Mouse (Mus musculus) erythroblast, embryonic 14.5 days (primary cell): Measurements from ENCODE around the gene Igsf8. TPM values are rescaled to one million over a fixed set of nuclear protein-coding genes. Genes with fewer than 3 reads are reported as not detected.

ENCODE experiments used
- H3K27me3 ChIP-seq: 2 replicates; pipeline ENCODE4 v1.6.1; 2012; ENCODE audit warnings: inconsistent platforms; ENCODE audit not compliant: control insufficient read depth
- H3K36me3 ChIP-seq: 2 replicates; pipeline ENCODE4 v1.6.1; 2012; ENCODE audit warnings: mild to moderate bottlenecking, inconsistent platforms; ENCODE audit not compliant: control insufficient read depth
- H3K4me1 ChIP-seq: 2 replicates; pipeline ENCODE4 v1.6.1; 2012; ENCODE audit warnings: inconsistent platforms; ENCODE audit not compliant: control insufficient read depth
- H3K4me3 ChIP-seq: replicated peaks from 2 replicates; pipeline ENCODE3; 2012; ENCODE audit warnings: moderate library complexity, mild to moderate bottlenecking, inconsistent platforms
- H3K9me3 ChIP-seq: 2 replicates; pipeline ENCODE4 v1.6.1; 2012; ENCODE audit warnings: low read length, inconsistent platforms, mixed read lengths; ENCODE audit not compliant: control insufficient read depth
- GATA1 ChIP-seq: IDR thresholded peaks from 2 replicates; pipeline ENCODE4 v1.6.1; 2012; ENCODE audit warnings: low read length, inconsistent platforms, mixed read lengths
- TAL1 ChIP-seq: IDR thresholded peaks from 3 replicates; pipeline ENCODE4 v1.6.1; 2012; ENCODE audit warnings: low read length, inconsistent platforms, mixed read lengths
- polyA plus RNA-seq: library from polyadenylated mRNA; stranded (reverse); fragments of >175 nt; gene quantifications from 2 replicates; pipeline ENCODE4 v1.2.3, GENCODE M21; 2012

The Igsf8 gene
- polyA plus RNA-seq, 1 experiment: 2.7 TPM

DNA sequence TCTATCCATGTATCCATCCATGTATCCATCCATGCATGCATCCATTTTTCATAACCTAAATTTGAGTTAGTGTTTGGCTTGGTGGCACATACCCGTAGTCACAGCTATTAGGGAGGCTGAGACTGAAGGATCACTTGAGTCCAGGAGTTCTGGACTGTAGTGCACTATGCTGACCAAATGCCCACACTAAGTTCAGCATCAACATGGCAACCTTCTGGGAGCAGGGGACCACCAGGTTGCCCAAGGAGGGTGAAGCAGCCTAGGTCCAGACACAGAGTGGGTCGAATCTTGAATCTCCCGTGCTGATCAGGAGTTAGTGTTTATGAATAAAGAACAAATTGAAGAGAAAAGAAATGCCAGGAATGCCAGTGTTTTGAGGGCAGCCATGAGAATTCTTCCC, 9.8 kb downstream of the Igsf8 start:
- TF ChIP-seq TAL1 (no peak), GATA1 (no peak)
- no peaks in the 10 kb centered on the region for H3K9me3 ChIP-seq
- H3K4me3 ChIP-seq: no peak overlapping the region
- H3K4me1 ChIP-seq: no peaks in the 10 kb centered on the region
- no peaks in the 10 kb centered on the region for H3K36me3 ChIP-seq
- no peaks in the 10 kb centered on the region for H3K27me3 ChIP-seq

DNA sequence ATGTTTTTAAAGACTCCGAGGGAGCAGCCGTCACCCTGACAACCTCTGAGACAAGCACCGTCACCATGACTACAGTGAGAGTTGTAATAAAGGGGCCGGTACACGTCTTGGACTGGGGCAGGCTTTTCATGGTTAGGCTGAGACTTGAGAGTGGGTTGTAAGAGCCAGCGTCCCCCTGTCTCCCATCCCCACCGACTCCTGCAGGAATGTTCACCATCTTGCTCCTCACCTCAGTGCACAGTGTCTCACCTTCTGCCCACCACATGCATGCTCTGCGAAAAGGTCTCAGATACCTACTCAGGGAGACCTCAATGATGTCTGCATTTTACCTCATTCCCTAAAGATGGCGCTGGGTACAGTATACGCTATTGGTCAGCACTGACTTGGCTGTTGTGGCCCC, 10.3 kb downstream of the Igsf8 start:
- Histone ChIP-seq H3K9me3 (no peaks in the 10 kb centered on the region), H3K27me3 (no peaks in the 10 kb centered on the region), H3K36me3 (no peaks in the 10 kb centered on the region), H3K4me3 (no peak overlapping the region), H3K4me1 (no peaks in the 10 kb centered on the region)
- TF ChIP-seq GATA1: no peak
- TF ChIP-seq TAL1: no peak

DNA sequence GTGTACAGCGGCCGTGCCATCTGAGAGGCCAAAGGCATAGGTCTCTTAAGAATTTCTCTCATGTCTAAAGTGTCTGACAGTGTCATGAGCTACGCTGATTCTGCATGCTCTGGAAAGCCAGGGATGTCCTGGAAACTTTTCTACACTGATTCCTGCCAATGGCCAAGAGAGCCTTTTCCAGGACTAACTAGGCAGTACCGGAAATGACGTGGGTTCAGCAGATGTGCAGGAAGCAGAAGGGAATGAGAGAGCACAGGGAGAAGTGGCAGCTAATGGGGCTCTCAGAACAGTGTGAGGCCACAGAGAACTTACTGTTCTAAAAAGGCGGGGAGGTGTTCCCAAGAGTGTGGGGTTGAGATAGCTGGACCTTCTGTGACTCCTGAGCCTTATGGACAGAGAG, 11.9 kb downstream of the Igsf8 start:
- no peak for TF ChIP-seq GATA1
- TF ChIP-seq TAL1: no peak
- Histone ChIP-seq H3K9me3 (no peaks in the 10 kb centered on the region), H3K4me1 (no peaks in the 10 kb centered on the region), H3K27me3 (no peaks in the 10 kb centered on the region), H3K36me3 (no peaks in the 10 kb centered on the region), H3K4me3 (no peak overlapping the region)

GRCm38 (mm10) chr1:172274116-172274515, 12.7 kb downstream of the Igsf8 start:
- Histone ChIP-seq H3K36me3 (no peaks in the 10 kb centered on the region), H3K4me1 (no peaks in the 10 kb centered on the region), H3K9me3 (no peaks in the 10 kb centered on the region), H3K27me3 (no peaks in the 10 kb centered on the region), H3K4me3 (no peak overlapping the region)
- TF ChIP-seq TAL1 (no peak), GATA1 (no peak)

- Histone ChIP-seq H3K4me3 (no peak overlapping the region), H3K36me3 (no peaks in the 10 kb centered on the region), H3K9me3 (no peaks in the 10 kb centered on the region), H3K4me1 (no peaks in the 10 kb centered on the region), H3K27me3 (no peaks in the 10 kb centered on the region)
- TF ChIP-seq TAL1 (no peak), GATA1 (no peak)
These were observed 13.1 kb downstream of the Igsf8 start for GRCm38 (mm10) chr1:172274547-172274946.

- Histone ChIP-seq H3K36me3 (no peaks in the 10 kb centered on the region), H3K4me1 (no peaks in the 10 kb centered on the region), H3K9me3 (no peaks in the 10 kb centered on the region), H3K4me3 (no peak overlapping the region), H3K27me3 (no peaks in the 10 kb centered on the region)
- no peak for TF ChIP-seq TAL1
- no peak for TF ChIP-seq GATA1
These were observed 15.7 kb downstream of the Igsf8 start for GRCm38 (mm10) chr1:172277172-172277571.

GRCm38 (mm10) chr1:172278328-172278727, 16.9 kb downstream of the Igsf8 start:
- TF ChIP-seq GATA1 (no peak), TAL1 (no peak)
- Histone ChIP-seq H3K4me1 (no peaks in the 10 kb centered on the region), H3K9me3 (no peaks in the 10 kb centered on the region), H3K36me3 (no peaks in the 10 kb centered on the region), H3K4me3 (no peak overlapping the region), H3K27me3 (no peaks in the 10 kb centered on the region)

DNA sequence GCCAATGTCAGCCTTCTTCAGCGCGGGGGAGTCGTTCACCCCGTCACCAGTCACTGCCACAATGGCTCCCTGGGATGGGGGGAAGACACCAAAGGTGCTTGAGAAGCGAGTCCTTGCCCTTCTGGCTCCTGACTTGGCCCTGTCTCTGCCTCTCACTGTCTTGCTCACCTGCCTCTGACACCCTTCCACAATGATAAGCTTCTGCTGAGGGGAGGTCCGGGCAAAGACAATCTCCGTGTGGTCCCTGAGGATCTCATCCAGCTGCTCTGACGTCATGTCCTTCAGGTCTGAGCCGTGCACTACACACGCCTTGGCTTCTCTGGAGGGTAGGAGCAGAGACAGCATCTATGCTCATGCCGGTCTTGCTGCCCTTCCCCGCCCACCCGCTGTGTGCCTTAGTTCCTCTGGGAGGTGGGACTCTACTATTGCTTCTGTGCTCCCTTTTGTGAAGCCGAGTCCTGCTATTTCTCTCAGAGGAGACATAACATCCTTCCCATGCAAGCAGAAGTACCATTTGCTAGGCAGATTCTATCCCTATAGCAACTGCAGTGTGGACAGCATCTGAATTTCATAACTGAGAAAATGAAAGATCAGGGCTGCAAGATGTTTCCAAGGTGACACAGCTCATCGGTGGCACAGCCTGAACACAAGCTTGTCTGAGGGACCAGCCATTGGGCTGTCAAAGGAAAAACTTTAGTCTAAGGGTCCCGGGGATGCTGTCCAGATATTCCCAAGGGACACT, 18.5 kb downstream of the Igsf8 start:
- no peak for TF ChIP-seq GATA1
- TF ChIP-seq TAL1: no peak
- no peaks in the 10 kb centered on the region for H3K4me1 ChIP-seq
- no peak overlapping the region for H3K4me3 ChIP-seq
- no peaks in the 10 kb centered on the region for H3K36me3 ChIP-seq
- no peaks in the 10 kb centered on the region for H3K27me3 ChIP-seq
- H3K9me3 ChIP-seq: no peaks in the 10 kb centered on the region

- no peaks in the 10 kb centered on the region for H3K9me3 ChIP-seq
- H3K36me3 ChIP-seq: no peaks in the 10 kb centered on the region
- no peaks in the 10 kb centered on the region for H3K27me3 ChIP-seq
- no peaks in the 10 kb centered on the region for H3K4me1 ChIP-seq
- TF ChIP-seq TAL1 (no peak), GATA1 (no peak)
- H3K4me3 ChIP-seq: no peak overlapping the region
These were observed 20.2 kb downstream of the Igsf8 start for GRCm38 (mm10) chr1:172281522-172282254.
